Mouse (Mus musculus) neural tube, embryonic 13.5 days (tissue): Measurements from ENCODE around the gene Eif4g3. TPM values are rescaled to one million over a fixed set of nuclear protein-coding genes. Genes with fewer than 3 reads are reported as not detected.
"Not testable (repeated sequence)": the region's sequence is repeated elsewhere in the genome, so short reads cannot be mapped to it uniquely, and the experiment has no call there.

Experiments
- ATAC-seq: fragments of 200-750 bp; cut with Nextera tagmentation; 2 replicates; pipeline ENCODE4 v1.8.0; 2017; ENCODE audit warnings: low read depth, mild to moderate bottlenecking, moderate TSS enrichment, moderate library complexity
- H3K27ac ChIP-seq: fragments of 300-500 bp; sonication (generic); replicated peaks from 2 replicates; pipeline ENCODE4 v1.5.1; 2015; ENCODE audit warnings: moderate library complexity, mild to moderate bottlenecking, inconsistent platforms
- H3K27me3 ChIP-seq: fragments of 300-500 bp; sonication (generic); 2 replicates; pipeline ENCODE4 v1.6.1; 2015; ENCODE audit warnings: mild to moderate bottlenecking, inconsistent platforms
- H3K36me3 ChIP-seq: fragments of 300-500 bp; sonication (generic); 2 replicates; pipeline ENCODE4 v1.6.1; 2015; ENCODE audit warnings: mild to moderate bottlenecking, inconsistent platforms
- H3K4me1 ChIP-seq: fragments of 300-500 bp; sonication (generic); replicated peaks from 2 replicates; pipeline ENCODE4 v1.6.1; 2015; ENCODE audit warnings: inconsistent platforms
- H3K4me2 ChIP-seq: fragments of 300-500 bp; sonication (generic); 2 replicates; pipeline ENCODE4 v1.6.1; 2015; ENCODE audit warnings: inconsistent platforms, mild to moderate bottlenecking, moderate library complexity
- H3K4me3 ChIP-seq: fragments of 300-500 bp; sonication (generic); 2 replicates; pipeline ENCODE4 v1.5.1; 2015; ENCODE audit warnings: mild to moderate bottlenecking, inconsistent platforms
- H3K9ac ChIP-seq: fragments of 300-500 bp; sonication (generic); 2 replicates; pipeline ENCODE4 v1.6.1; 2015; ENCODE audit warnings: moderate library complexity, mild to moderate bottlenecking, inconsistent platforms
- H3K9me3 ChIP-seq: fragments of 300-500 bp; sonication (generic); 2 replicates; pipeline ENCODE4 v1.6.1; 2016; ENCODE audit warnings: inconsistent platforms
- WGBS: fragments of 180-500 bp; shearing (Covaris S2); methylation state at CpG from one replicate; pipeline ENCODE4 v1.1.7; 2015; 5-methylcytosine and 5-hydroxymethylcytosine counted together
- polyA plus RNA-seq: library from polyadenylated mRNA; unstranded; fragments of >200 nt; fragmentation: Nextera tagmentation; extraction: Ambion mirVana; gene quantifications from 2 replicates; pipeline ENCODE4 v1.2.1, GENCODE M21; 2015

Eif4g3 gene
- polyA plus RNA-seq, 1 experiment from 2014 or later = 51.1 TPM

DNA sequence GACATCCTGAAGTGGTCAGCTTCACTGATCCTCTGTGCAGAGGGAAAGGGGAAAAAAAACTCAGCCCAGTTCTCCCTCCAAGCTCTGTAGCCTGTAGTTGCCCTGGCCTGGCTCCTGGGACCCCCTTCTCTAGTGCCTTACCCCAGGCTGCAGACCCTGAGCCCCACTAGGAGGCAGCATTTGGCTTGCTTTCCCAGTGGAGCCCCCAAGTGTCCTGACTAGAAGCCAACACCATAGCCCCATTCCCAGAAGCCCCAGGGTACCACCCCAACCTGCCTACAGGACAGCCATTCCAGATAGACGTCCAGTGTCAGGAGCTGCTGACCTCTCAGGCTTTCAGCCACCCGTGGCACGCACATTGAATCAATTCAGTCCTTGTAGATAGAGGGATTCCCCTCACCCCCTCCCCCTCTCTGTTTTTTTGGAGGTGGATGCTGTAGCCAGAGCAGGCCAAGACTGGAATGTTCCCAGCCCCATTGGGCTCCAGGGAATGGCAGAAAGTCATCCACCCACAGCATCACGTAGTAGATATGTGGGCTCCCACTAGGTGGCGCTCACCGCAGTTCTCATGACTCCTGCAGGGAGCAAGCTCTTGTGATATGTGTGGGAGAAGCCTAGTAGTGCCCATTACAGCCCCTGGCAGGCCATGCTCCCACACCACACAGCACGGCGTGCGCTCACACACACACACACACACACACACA lies 28.8 kb upstream of the Eif4g3 start:
- Histone ChIP-seq H3K4me2 (no peak overlapping the region), H3K4me1 (no peaks in the 10 kb centered on the region), H3K27me3 (no peaks in the 10 kb centered on the region), H3K36me3 (peaks cover 40% of the 10 kb centered on the region), H3K9me3 (no peaks in the 10 kb centered on the region), H3K27ac (no peak overlapping the region), H3K9ac (no peak overlapping the region), H3K4me3 (no peak overlapping the region)
- WGBS = 71% methylated on average over 8 of the region's 9 CpGs
- no peak for ATAC-seq

DNA sequence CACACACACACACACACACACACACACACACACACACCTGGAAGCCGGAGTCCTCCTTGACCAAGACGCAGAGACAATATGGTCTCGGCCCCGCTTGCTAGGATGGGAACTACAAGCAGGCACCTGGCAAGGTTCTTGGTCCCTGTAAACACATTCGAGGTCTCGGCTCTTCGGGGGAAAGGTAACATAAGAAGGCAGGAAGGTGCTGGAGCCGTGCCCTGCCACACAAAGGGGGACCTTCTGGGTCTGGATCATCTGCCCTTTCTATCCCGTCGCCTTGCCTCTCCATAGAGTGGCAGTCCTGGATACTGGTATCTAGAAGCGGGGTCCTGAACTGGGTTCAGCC lies 28.3 kb upstream of the Eif4g3 start:
- Histone ChIP-seq H3K36me3 (peaks cover 35% of the 10 kb centered on the region), H3K27ac (no peak overlapping the region), H3K4me1 (no peaks in the 10 kb centered on the region), H3K4me3 (no peak overlapping the region), H3K4me2 (no peak overlapping the region), H3K27me3 (no peaks in the 10 kb centered on the region), H3K9me3 (no peaks in the 10 kb centered on the region), H3K9ac (no peak overlapping the region)
- 95% methylated on average over 11 of the region's 11 CpGs for WGBS
- ATAC-seq = no peak

DNA sequence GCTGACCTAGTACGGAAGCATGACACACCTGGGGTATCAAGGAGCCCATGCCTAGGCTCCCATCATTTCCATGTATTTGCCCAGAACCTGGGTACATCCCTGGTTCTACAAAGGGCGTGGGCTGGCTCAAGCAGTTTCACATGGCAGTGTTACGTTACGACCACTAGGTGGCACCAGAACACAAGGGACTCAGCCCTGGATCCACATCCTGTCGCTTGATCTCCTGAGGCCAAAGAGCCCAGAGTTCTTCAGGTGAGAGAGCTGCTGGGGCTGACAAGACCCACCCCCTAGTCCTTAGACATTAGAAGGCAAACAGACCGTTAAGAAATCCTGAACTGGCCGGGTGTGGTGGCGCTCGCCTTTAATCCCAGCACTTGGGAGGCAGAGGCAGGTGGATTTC lies 24.6 kb upstream of the Eif4g3 start:
- Histone ChIP-seq H3K27me3 (no peaks in the 10 kb centered on the region), H3K27ac (no peak overlapping the region), H3K4me2 (no peak overlapping the region), H3K9me3 (no peaks in the 10 kb centered on the region), H3K4me1 (no peaks in the 10 kb centered on the region), H3K4me3 (no peak overlapping the region), H3K9ac (no peak overlapping the region), H3K36me3 (0 out of 2 replicates have a peak, but pooled peaks cover 3% of the 10 kb centered on the region)
- 14% methylated on average over 9 of the region's 9 CpGs for WGBS
- ATAC-seq = peak; percentile 52

DNA sequence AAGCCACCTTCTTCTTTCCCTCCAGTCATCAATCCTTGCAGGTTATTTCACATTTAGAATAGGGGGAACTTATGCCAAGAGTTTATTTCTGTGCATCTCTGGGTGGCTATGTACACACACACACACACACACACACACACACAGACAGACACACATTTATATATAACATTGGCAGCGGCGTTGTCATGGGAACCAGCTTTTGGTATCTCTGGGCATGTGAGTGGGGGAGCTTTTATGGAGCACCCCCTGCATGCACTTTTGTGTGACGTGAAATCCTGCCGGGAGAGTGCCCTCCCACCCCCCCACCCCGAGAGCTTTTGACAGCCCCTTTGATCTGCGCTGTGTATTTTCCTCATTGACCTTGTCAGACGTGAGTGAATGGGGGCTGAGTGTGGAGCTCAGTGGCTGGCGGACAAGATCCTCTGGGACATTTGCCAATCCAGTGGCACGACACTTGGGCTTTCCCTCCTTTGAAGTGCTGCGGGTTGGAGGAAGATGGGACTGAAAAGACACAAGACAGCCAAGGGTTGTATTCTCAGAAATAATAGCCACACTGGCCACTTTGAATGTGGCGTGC lies 22.1 kb upstream of the Eif4g3 start:
- not testable (repeated sequence) for H3K9ac ChIP-seq, H3K27ac ChIP-seq, H3K4me1 ChIP-seq, H3K4me2 ChIP-seq, H3K27me3 ChIP-seq, H3K36me3 ChIP-seq, H3K4me3 ChIP-seq, H3K9me3 ChIP-seq
- no CpG with 5 or more reads among the region's 11 CpGs for WGBS
- peak; percentile 37 for ATAC-seq

DNA sequence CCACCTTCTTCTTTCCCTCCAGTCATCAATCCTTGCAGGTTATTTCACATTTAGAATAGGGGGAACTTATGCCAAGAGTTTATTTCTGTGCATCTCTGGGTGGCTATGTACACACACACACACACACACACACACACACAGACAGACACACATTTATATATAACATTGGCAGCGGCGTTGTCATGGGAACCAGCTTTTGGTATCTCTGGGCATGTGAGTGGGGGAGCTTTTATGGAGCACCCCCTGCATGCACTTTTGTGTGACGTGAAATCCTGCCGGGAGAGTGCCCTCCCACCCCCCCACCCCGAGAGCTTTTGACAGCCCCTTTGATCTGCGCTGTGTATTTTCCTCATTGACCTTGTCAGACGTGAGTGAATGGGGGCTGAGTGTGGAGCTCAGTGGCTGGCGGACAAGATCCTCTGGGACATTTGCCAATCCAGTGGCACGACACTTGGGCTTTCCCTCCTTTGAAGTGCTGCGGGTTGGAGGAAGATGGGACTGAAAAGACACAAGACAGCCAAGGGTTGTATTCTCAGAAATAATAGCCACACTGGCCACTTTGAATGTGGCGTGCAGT lies 17.9 kb upstream of the Eif4g3 start:
- ATAC-seq = peak; percentile 34; the same call in 1 of the 2 replicates
- not testable (repeated sequence) for H3K9me3 ChIP-seq, H3K27ac ChIP-seq, H3K9ac ChIP-seq, H3K36me3 ChIP-seq, H3K4me3 ChIP-seq, H3K27me3 ChIP-seq, H3K4me2 ChIP-seq, H3K4me1 ChIP-seq
- no CpG with 5 or more reads among the region's 11 CpGs for WGBS

DNA sequence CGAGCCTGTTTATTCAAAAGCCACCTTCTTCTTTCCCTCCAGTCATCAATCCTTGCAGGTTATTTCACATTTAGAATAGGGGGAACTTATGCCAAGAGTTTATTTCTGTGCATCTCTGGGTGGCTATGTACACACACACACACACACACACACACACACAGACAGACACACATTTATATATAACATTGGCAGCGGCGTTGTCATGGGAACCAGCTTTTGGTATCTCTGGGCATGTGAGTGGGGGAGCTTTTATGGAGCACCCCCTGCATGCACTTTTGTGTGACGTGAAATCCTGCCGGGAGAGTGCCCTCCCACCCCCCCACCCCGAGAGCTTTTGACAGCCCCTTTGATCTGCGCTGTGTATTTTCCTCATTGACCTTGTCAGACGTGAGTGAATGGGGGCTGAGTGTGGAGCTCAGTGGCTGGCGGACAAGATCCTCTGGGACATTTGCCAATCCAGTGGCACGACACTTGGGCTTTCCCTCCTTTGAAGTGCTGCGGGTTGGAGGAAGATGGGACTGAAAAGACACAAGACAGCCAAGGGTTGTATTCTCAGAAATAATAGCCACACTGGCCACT lies 13.7 kb upstream of the Eif4g3 start:
- not testable (repeated sequence) for H3K9me3 ChIP-seq, H3K27ac ChIP-seq, H3K27me3 ChIP-seq, H3K4me1 ChIP-seq, H3K4me3 ChIP-seq, H3K9ac ChIP-seq, H3K4me2 ChIP-seq, H3K36me3 ChIP-seq
- peak; percentile 36 for ATAC-seq
- no CpG with 5 or more reads among the region's 11 CpGs for WGBS

DNA sequence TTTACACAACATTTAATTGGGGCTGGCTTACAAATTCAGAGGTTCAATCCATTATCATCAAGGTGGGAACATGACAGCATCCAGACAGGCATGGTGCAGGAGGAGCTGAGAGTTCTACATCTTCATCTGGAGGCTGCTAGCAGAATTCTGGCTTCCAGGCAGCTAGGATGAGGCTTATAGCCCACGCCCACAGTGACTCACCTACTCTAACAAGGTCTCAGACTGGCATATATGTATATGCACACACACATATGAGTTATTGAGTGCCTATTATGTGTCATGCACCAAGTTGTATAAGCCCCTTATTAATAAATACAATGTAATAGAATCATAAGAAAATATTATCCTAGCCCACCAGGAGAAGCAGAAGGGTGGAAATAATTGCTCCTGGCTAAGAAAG lies 10.0 kb upstream of the Eif4g3 start:
- H3K4me1 ChIP-seq = no peaks in the 10 kb centered on the region
- WGBS = 82% methylated on average over 1 of the region's 1 CpGs
- H3K27ac ChIP-seq = no peak overlapping the region
- no peak overlapping the region for H3K4me2 ChIP-seq
- no peak overlapping the region for H3K9ac ChIP-seq
- no peaks in the 10 kb centered on the region for H3K9me3 ChIP-seq
- H3K4me3 ChIP-seq = no peak overlapping the region
- H3K27me3 ChIP-seq = no peaks in the 10 kb centered on the region
- ATAC-seq = no peak
- H3K36me3 ChIP-seq = no peaks in the 10 kb centered on the region

DNA sequence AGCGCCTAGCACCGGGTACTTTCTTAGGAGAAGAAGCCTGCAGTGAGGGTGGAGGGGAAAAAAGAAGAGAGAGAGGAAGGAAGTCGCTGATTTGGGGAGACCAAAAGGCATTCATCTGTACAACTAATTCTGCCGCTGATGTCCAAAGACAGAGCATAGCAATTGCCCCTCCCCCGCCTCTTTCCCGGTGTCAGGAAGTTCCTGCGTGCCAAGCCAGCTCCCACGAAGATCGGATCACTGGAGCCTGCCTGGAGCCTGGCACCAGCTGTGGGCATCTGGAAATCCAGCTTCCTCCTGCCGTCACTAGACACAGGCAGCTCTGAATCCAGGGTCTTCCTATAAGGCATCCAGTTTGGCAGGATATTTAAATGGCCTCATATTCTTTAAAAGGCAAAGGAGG lies 8.6 kb upstream of the Eif4g3 start:
- Histone ChIP-seq H3K9me3 (no peaks in the 10 kb centered on the region), H3K4me3 (no peak overlapping the region), H3K9ac (no peak overlapping the region), H3K4me1 (no peaks in the 10 kb centered on the region), H3K27me3 (no peaks in the 10 kb centered on the region), H3K36me3 (no peaks in the 10 kb centered on the region), H3K4me2 (no peak overlapping the region), H3K27ac (no peak overlapping the region)
- ATAC-seq = no peak
- 40% methylated on average over 10 of the region's 10 CpGs for WGBS

DNA sequence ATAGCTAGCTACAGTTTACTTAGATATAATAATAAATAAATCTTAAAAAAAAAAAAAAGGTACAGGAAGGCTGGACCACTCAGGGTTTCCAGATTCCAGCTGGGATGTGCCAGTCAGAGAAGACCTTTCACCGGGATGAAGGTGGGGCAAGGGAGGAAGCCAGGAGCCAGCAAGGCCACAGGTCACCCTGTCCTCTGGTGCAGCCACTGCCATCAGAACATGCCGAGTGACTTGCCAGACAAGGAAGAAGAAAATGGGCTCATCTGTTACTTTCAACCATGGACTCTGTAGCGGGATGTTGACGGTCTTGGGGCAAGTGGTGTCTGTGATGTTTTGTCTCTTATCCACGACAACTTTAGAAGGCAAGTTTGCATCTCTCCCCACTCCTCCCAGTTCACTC lies 8.1 kb upstream of the Eif4g3 start:
- Histone ChIP-seq H3K27ac (no peak overlapping the region), H3K27me3 (no peaks in the 10 kb centered on the region), H3K36me3 (no peaks in the 10 kb centered on the region), H3K9me3 (no peaks in the 10 kb centered on the region), H3K9ac (no peak overlapping the region), H3K4me2 (no peak overlapping the region), H3K4me1 (no peaks in the 10 kb centered on the region), H3K4me3 (no peak overlapping the region)
- no peak for ATAC-seq
- 85% methylated on average over 5 of the region's 5 CpGs for WGBS

DNA sequence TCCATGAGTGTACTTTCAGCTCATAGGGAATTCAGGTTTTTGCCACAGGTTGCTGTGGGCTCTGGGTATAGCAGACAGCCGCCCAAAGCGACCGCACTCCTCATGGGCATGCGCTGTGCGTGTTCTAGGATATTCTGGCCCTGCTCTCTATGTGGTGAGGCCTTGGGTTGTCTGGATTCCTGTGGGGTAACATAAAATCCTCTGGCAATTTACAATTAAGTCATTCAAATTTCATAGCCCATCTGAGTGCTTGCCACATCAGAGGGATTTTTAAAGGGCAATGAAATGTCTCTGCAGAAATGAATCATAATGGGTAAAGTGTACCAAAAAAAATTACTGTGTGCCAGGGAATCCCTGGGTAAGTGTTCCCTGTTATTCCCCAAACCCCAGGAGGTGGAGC lies 3.4 kb upstream of the Eif4g3 start:
- Histone ChIP-seq H3K9ac (peak overlapping the region; percentile 17; the same call in 1 of the 2 replicates), H3K9me3 (no peaks in the 10 kb centered on the region), H3K4me3 (no peak overlapping the region), H3K27ac (no peak overlapping the region), H3K27me3 (no peaks in the 10 kb centered on the region), H3K36me3 (no peaks in the 10 kb centered on the region), H3K4me2 (no peak overlapping the region), H3K4me1 (peaks cover 6% of the 10 kb centered on the region)
- WGBS = 84% methylated on average over 5 of the region's 5 CpGs
- ATAC-seq = no peak

DNA sequence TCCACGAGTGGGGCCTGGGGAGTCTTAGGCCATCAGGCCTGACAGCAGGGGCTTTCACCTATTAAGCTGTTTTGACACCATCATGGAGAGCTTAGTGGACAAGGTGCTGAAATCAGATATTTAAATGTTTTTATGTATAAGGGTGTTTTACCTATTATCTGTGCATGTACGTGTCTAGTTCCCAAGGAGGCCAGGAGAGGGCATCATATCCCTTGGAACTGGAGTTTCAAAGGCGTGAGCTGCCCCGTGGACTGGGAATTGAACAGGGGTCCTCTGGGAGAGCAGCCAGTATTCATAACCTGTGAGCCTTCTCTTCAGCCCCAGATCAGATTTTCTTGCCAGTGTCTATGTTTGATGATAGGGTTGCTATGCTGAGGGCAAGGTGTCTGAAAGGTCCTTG lies 2.4 kb upstream of the Eif4g3 start:
- no peak for ATAC-seq

DNA sequence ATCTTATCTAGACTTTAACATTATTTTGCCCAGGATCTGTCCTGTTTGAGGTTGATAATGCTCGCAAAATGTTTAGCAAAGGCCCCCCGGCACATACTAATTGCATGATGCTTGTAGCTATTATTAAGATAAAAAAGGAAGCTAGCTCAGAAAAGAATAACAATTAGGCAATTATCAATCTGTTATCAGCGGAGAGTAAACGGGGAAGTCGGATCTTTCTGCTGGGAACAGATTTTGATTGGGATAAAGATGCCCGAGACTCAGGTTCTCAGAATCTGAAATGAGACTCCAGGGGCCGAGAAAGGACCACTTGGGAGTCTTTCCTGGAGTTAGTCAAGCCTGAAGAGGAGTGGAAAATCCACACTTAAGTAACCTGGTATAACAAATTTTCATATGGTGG lies 1.6 kb upstream of the Eif4g3 start:
- 0 out of 2 replicates have a peak, but pooled peaks cover 2% of the 10 kb centered on the region for H3K36me3 ChIP-seq
- no peak overlapping the region for H3K4me3 ChIP-seq
- no peaks in the 10 kb centered on the region for H3K27me3 ChIP-seq
- WGBS = 60% methylated on average over 7 of the region's 7 CpGs
- H3K27ac ChIP-seq = no peak overlapping the region
- peaks cover 25% of the 10 kb centered on the region for H3K4me1 ChIP-seq
- ATAC-seq = no peak
- H3K9ac ChIP-seq = no peak overlapping the region
- no peak overlapping the region for H3K4me2 ChIP-seq
- no peaks in the 10 kb centered on the region for H3K9me3 ChIP-seq

More for the DNA sequence above, 2.4 kb upstream of the Eif4g3 start:
- H3K9me3 ChIP-seq = no peaks in the 10 kb centered on the region
- H3K27me3 ChIP-seq = no peaks in the 10 kb centered on the region
- H3K9ac ChIP-seq = no peak overlapping the region
- H3K36me3 ChIP-seq = no peaks in the 10 kb centered on the region
- 83% methylated on average over 4 of the region's 4 CpGs for WGBS
- no peak overlapping the region for H3K4me3 ChIP-seq
- no peak overlapping the region for H3K4me2 ChIP-seq
- H3K4me1 ChIP-seq = peaks cover 16% of the 10 kb centered on the region
- H3K27ac ChIP-seq = no peak overlapping the region
